Mouse (Mus musculus) embryonic facial prominence, embryonic 11.5 days (tissue): ENCODE measurements at regions not wholly inside any gene's neighbourhood (a gene's known extent, or its start where the extent isn't known, plus 50 kb on each side); places are given as distances from the start of the nearest gene placed in this dataset.

Experiments
- ATAC-seq: fragments of 200-750 bp; cut with Nextera tagmentation; replicated peaks from 2 replicates; pipeline ENCODE4 v1.8.0; 2017; ENCODE audit warnings: low read depth; ENCODE audit not compliant: insufficient number of reproducible peaks, low FRiP score, low TSS enrichment
- DNase-seq: peaks from one replicate; pipeline ENCODE4 v3.0.0-alpha.2; 2015; ENCODE audit warnings: low spot score
- H3K27ac ChIP-seq: fragments of 300-500 bp; sonication (generic); replicated peaks from 2 replicates; pipeline ENCODE4 v1.5.1; 2014; ENCODE audit warnings: mild to moderate bottlenecking, low read depth, low read length, control low read depth
- H3K27me3 ChIP-seq: fragments of 300-500 bp; sonication (generic); 2 replicates; pipeline ENCODE4 v1.6.1; 2014; ENCODE audit warnings: mild to moderate bottlenecking, low read length, moderate library complexity, mixed read lengths; ENCODE audit not compliant: control insufficient read depth, insufficient read depth
- H3K36me3 ChIP-seq: fragments of 300-500 bp; sonication (generic); replicated peaks from 2 replicates; pipeline ENCODE4 v1.6.1; 2014; ENCODE audit warnings: low read depth, mild to moderate bottlenecking, low read length, moderate library complexity, mixed read lengths; ENCODE audit not compliant: control insufficient read depth, insufficient read depth
- H3K4me1 ChIP-seq: fragments of 300-500 bp; sonication (generic); 2 replicates; pipeline ENCODE4 v1.6.1; 2014; ENCODE audit warnings: low read length, mixed read lengths; ENCODE audit not compliant: control insufficient read depth, insufficient read depth
- H3K4me2 ChIP-seq: fragments of 300-500 bp; sonication (generic); 2 replicates; pipeline ENCODE4 v1.6.1; 2014; ENCODE audit warnings: low read depth, mild to moderate bottlenecking, control low read depth, low read length, moderate library complexity
- H3K4me3 ChIP-seq: fragments of 300-500 bp; sonication (generic); 2 replicates; pipeline ENCODE4 v1.5.1; 2014; ENCODE audit warnings: low read depth, low read length, control low read depth
- H3K9ac ChIP-seq: fragments of 300-500 bp; sonication (generic); replicated peaks from 2 replicates; pipeline ENCODE4 v1.6.1; 2014; ENCODE audit warnings: mild to moderate bottlenecking, control low read depth, low read length
- H3K9me3 ChIP-seq: fragments of 300-500 bp; sonication (generic); replicated peaks from 2 replicates; pipeline ENCODE4 v1.6.1; 2016; ENCODE audit warnings: mild to moderate bottlenecking, low read length, inconsistent platforms, mixed read lengths; ENCODE audit not compliant: control insufficient read depth
- WGBS: fragments of 180-500 bp; shearing (Covaris S2); extraction: QIAGEN DNeasy Blood & Tissue Kit; methylation state at CpG from one replicate; pipeline ENCODE4 v1.1.7; 2014; 5-methylcytosine and 5-hydroxymethylcytosine counted together

GRCm38 (mm10) chr1:137648832-137649231, 526.7 kb downstream of the Ptprc start:
- no peak for ATAC-seq
- Histone ChIP-seq H3K4me1 (no peaks in the 10 kb centered on the region), H3K27me3 (no peaks in the 10 kb centered on the region), H3K4me3 (no peak overlapping the region), H3K4me2 (no peak overlapping the region), H3K9me3 (no peaks in the 10 kb centered on the region), H3K36me3 (no peaks in the 10 kb centered on the region), H3K9ac (no peak overlapping the region), H3K27ac (no peak overlapping the region)
- WGBS, result 80% methylated on average over 1 of the region's 1 CpGs
- DNase-seq, result no peak

- Histone ChIP-seq H3K36me3 (no peaks in the 10 kb centered on the region), H3K27ac (no peak overlapping the region), H3K4me1 (no peaks in the 10 kb centered on the region), H3K27me3 (no peaks in the 10 kb centered on the region), H3K4me2 (no peak overlapping the region), H3K4me3 (no peak overlapping the region), H3K9ac (no peak overlapping the region), H3K9me3 (no peaks in the 10 kb centered on the region)
- 51% methylated on average over 6 of the region's 6 CpGs for WGBS
- DNase-seq (peak; percentile 28), ATAC-seq (no peak)
These were observed 530.9 kb downstream of the Ptprc start for GRCm38 (mm10) chr1:137644601-137645040.

- Histone ChIP-seq H3K27ac (no peak overlapping the region), H3K4me2 (no peak overlapping the region), H3K4me3 (no peak overlapping the region), H3K9ac (no peak overlapping the region), H3K27me3 (no peaks in the 10 kb centered on the region), H3K4me1 (no peaks in the 10 kb centered on the region), H3K36me3 (no peaks in the 10 kb centered on the region), H3K9me3 (no peaks in the 10 kb centered on the region)
- ATAC-seq, result no peak
- no peak for DNase-seq
- WGBS, result 86% methylated on average over 1 of the region's 1 CpGs
These were observed 532.0 kb downstream of the Ptprc start for GRCm38 (mm10) chr1:137643508-137643907.

- no peak overlapping the region for H3K4me2 ChIP-seq
- no peak overlapping the region for H3K4me3 ChIP-seq
- 12% methylated on average over 7 of the region's 7 CpGs for WGBS
- H3K36me3 ChIP-seq, result no peaks in the 10 kb centered on the region
- H3K9me3 ChIP-seq, result no peaks in the 10 kb centered on the region
- DNase-seq (no peak), ATAC-seq (no peak)
- no peaks in the 10 kb centered on the region for H3K4me1 ChIP-seq
- no peak overlapping the region for H3K9ac ChIP-seq
- no peak overlapping the region for H3K27ac ChIP-seq
- H3K27me3 ChIP-seq, result no peaks in the 10 kb centered on the region
These were observed 534.7 kb downstream of the Ptprc start for GRCm38 (mm10) chr1:137640848-137641247.

GRCm38 (mm10) chr1:137636947-137637346, 538.6 kb downstream of the Ptprc start:
- H3K4me1 ChIP-seq, result no peaks in the 10 kb centered on the region
- H3K4me2 ChIP-seq, result no peak overlapping the region
- ATAC-seq, result no peak
- no peaks in the 10 kb centered on the region for H3K36me3 ChIP-seq
- H3K27me3 ChIP-seq, result no peaks in the 10 kb centered on the region
- no peak for DNase-seq
- no peak overlapping the region for H3K4me3 ChIP-seq
- H3K9me3 ChIP-seq, result no peaks in the 10 kb centered on the region
- no peak overlapping the region for H3K9ac ChIP-seq
- H3K27ac ChIP-seq, result 0 out of 2 replicates have a peak overlapping the region, but pooled peaks have one; percentile 22
- 18% methylated on average over 3 of the region's 3 CpGs for WGBS

GRCm38 (mm10) chr1:137636321-137636944, 539.1 kb downstream of the Ptprc start:
- Histone ChIP-seq H3K4me3 (no peak overlapping the region), H3K27me3 (no peaks in the 10 kb centered on the region), H3K36me3 (no peaks in the 10 kb centered on the region), H3K27ac (0 out of 2 replicates have a peak overlapping the region, but pooled peaks have one; percentile 22), H3K4me2 (no peak overlapping the region), H3K9ac (no peak overlapping the region), H3K4me1 (no peaks in the 10 kb centered on the region), H3K9me3 (no peaks in the 10 kb centered on the region)
- 0 out of 2 replicates have a peak, but pooled peaks have one; percentile 54 for ATAC-seq
- 5% methylated on average over 3 of the region's 3 CpGs for WGBS
- DNase-seq, result no peak

- H3K9ac ChIP-seq, result no peak overlapping the region
- H3K27me3 ChIP-seq, result no peaks in the 10 kb centered on the region
- DNase-seq, result peak; percentile 36
- no peak for ATAC-seq
- 22% methylated on average over 7 of the region's 7 CpGs for WGBS
- no peak overlapping the region for H3K27ac ChIP-seq
- no peaks in the 10 kb centered on the region for H3K4me1 ChIP-seq
- no peaks in the 10 kb centered on the region for H3K9me3 ChIP-seq
- no peak overlapping the region for H3K4me3 ChIP-seq
- H3K4me2 ChIP-seq, result no peak overlapping the region
- H3K36me3 ChIP-seq, result no peaks in the 10 kb centered on the region
These were observed 539.7 kb downstream of the Ptprc start for GRCm38 (mm10) chr1:137635781-137636180.

GRCm38 (mm10) chr1:137631546-137631945, 544.0 kb downstream of the Ptprc start:
- no peak for DNase-seq
- no peak overlapping the region for H3K4me2 ChIP-seq
- ATAC-seq, result no peak
- no peaks in the 10 kb centered on the region for H3K9me3 ChIP-seq
- H3K27me3 ChIP-seq, result no peaks in the 10 kb centered on the region
- no peaks in the 10 kb centered on the region for H3K4me1 ChIP-seq
- no peak overlapping the region for H3K27ac ChIP-seq
- H3K4me3 ChIP-seq, result no peak overlapping the region
- no peaks in the 10 kb centered on the region for H3K36me3 ChIP-seq
- H3K9ac ChIP-seq, result no peak overlapping the region
